Comparison of ENCODE assay signal across 11 mouse cellular contexts in genomic region chr11:49811099-49811541, GRCm38 (mm10). TPM values are rescaled to one million over a fixed set of nuclear protein-coding genes. Genes with fewer than 3 reads are reported as not detected.
DNase-seq lines count a peak whose midpoint lies in the region; ATAC-seq and TF ChIP-seq lines count a peak whose summit lies in the region.
"Had no signal": no experiment of that assay in that cellular context is flagged by ENCODE, and none has a peak within 500 bp of the region (broad histone marks: within the 10 kb centered on the region; RNA-seq: fewer than 3 reads in every experiment).

No protein-coding gene starts in this region.

- peak overlapping the region; percentile 62 for H3K27ac ChIP-seq in gastrocnemius, adult 2 months
- H3K27ac ChIP-seq in neural tube, embryonic 15.5 days (replicated peaks): no peak overlapping the region
- H3K27ac ChIP-seq in forebrain, embryonic 16.5 days (ENCODE audit: low read length): no peak overlapping the region
- H3K27ac ChIP-seq: embryonic facial prominence, embryonic 12.5 days had no signal

- in situ Hi-C loops in Patski (cut with MboI; ENCODE audit: low pct_unique_long_range_greater_than_20kb): no loop called here

- TF ChIP-seq CTCF in gastrocnemius, adult 2 months (IDR thresholded peaks at IDR 0.05): no peak
- TF ChIP-seq CTCF in Patski (IDR thresholded peaks at IDR 0.05): no peak

- CTCF ChIA-PET in Patski (lab: Charles Lee): no interaction called here

- ATAC-seq in Patski: peak; percentile 54
- no peak for ATAC-seq in neural tube, embryonic 15.5 days (ENCODE audit: low FRiP score)
- ATAC-seq in forebrain, embryonic 16.5 days: no peak

- intact Hi-C loops in gastrocnemius, adult 2 months (cut with DNase I): no loop called here

- no peak overlapping the region for H3K9ac ChIP-seq in neural tube, embryonic 15.5 days (replicated peaks)
- no peak overlapping the region for H3K9ac ChIP-seq in forebrain, embryonic 16.5 days (replicated peaks; ENCODE audit: low read depth, low read length)
- H3K9ac ChIP-seq: embryonic facial prominence, embryonic 12.5 days had no signal

- POLR2A ChIA-PET in Patski (lab: Charles Lee): no interaction called here

- peaks cover 25% of the 10 kb centered on the region for H3K4me1 ChIP-seq in megakaryocyte, embryonic 14.5 days
- no peaks in the 10 kb centered on the region for H3K4me1 ChIP-seq in neural tube, embryonic 15.5 days
- no peaks in the 10 kb centered on the region for H3K4me1 ChIP-seq in forebrain, embryonic 16.5 days (replicated peaks; ENCODE audit: control insufficient read depth, insufficient read depth, low read length)
- H3K4me1 ChIP-seq: embryonic facial prominence, embryonic 12.5 days had no signal

- H3K36me3 ChIP-seq in megakaryocyte, embryonic 14.5 days (replicated peaks; ENCODE audit: low read length): no peaks in the 10 kb centered on the region
- H3K36me3 ChIP-seq in neural tube, embryonic 15.5 days: peaks cover 5% of the 10 kb centered on the region; the same call in 1 of the 2 replicates
- no peaks in the 10 kb centered on the region for H3K36me3 ChIP-seq in forebrain, embryonic 16.5 days (ENCODE audit: control insufficient read depth, insufficient read depth)
- H3K36me3 ChIP-seq: G1E had no signal

- no peak overlapping the region for H3K4me2 ChIP-seq in neural tube, embryonic 15.5 days
- H3K4me2 ChIP-seq in forebrain, embryonic 16.5 days (ENCODE audit: low read length): no peak overlapping the region
- H3K4me2 ChIP-seq: embryonic facial prominence, embryonic 12.5 days had no signal

- DNase-seq in gastrocnemius, adult 2 months: peak; percentile 47
- no peak for DNase-seq in gastrocnemius, postnatal 4 days (ENCODE audit: low spot score in 2 of 2)
- no peak for DNase-seq in Patski (ENCODE audit: low read depth, low spot score)
- DNase-seq in heart, adult 9 months (ENCODE audit: low spot score in 2 of 2): peak; percentile 81
- DNase-seq in cerebellum, adult 11-12 months: no peak
- DNase-seq: layer of hippocampus, adult 9-11 months had no signal

- H3K4me3 ChIP-seq in gastrocnemius, adult 2 months: no peak overlapping the region
- peak overlapping the region; percentile 83 for H3K4me3 ChIP-seq in megakaryocyte, embryonic 14.5 days (replicated peaks)
- no peak overlapping the region for H3K4me3 ChIP-seq in neural tube, embryonic 15.5 days (replicated peaks)
- no peak overlapping the region for H3K4me3 ChIP-seq in forebrain, embryonic 16.5 days (replicated peaks; ENCODE audit: low read length)
- H3K4me3 ChIP-seq: embryonic facial prominence, embryonic 12.5 days had no signal

- WGBS in neural tube, embryonic 15.5 days: 89% methylated on average over 8 of the region's 8 CpGs
- 93% methylated on average over 8 of the region's 8 CpGs for WGBS in forebrain, embryonic 16.5 days

- peaks cover 37% of the 10 kb centered on the region for H3K27me3 ChIP-seq in Patski
- peaks cover 23% of the 10 kb centered on the region for H3K27me3 ChIP-seq in megakaryocyte, embryonic 14.5 days (replicated peaks)
- no peaks in the 10 kb centered on the region for H3K27me3 ChIP-seq in neural tube, embryonic 15.5 days (replicated peaks)
- H3K27me3 ChIP-seq in forebrain, embryonic 16.5 days (replicated peaks; ENCODE audit: control insufficient read depth, insufficient read depth, low read length): no peaks in the 10 kb centered on the region
- H3K27me3 ChIP-seq: embryonic facial prominence, embryonic 12.5 days had no signal

- peaks cover 15% of the 10 kb centered on the region; the same call in 1 of the 2 replicates for H3K9me3 ChIP-seq in megakaryocyte, embryonic 14.5 days
- H3K9me3 ChIP-seq in neural tube, embryonic 15.5 days (replicated peaks): no peaks in the 10 kb centered on the region
- H3K9me3 ChIP-seq in forebrain, embryonic 16.5 days (ENCODE audit: control insufficient read depth, low read length): no peaks in the 10 kb centered on the region
- H3K9me3 ChIP-seq: embryonic facial prominence, embryonic 12.5 days; G1E had no signal

RNA-seq across cellular contexts. Expression of gene Gfpt2, which starts 17.1 kb away (rescaled TPM):
- 10 to 100 TPM in 1 of 2 experiments, 1 to 10 TPM in 1; 7.5 to 11.1 TPM for total RNA-seq in gastrocnemius, adult 2 months (2021)
- 10 to 100 TPM; 14.5 to 18.0 TPM for total RNA-seq in gastrocnemius, postnatal 4 days (2021)
- polyA plus RNA-seq in Patski (2021): 0.03 TPM
- not detected in 2 replicates for polyA plus RNA-seq in megakaryocyte, embryonic 14.5 days (2012; ENCODE audit: insufficient read depth, low replicate concordance)
- polyA plus RNA-seq in neural tube, embryonic 15.5 days (2015; fragmentation: Nextera tagmentation; extraction: Ambion mirVana): 5.3 and 6.3 TPM in 2 replicates
- polyA plus RNA-seq in forebrain, embryonic 16.5 days (2015; fragmentation: Nextera tagmentation; extraction: Ambion mirVana): 13.3 and 16.6 TPM in 2 replicates
- polyA plus RNA-seq: G1E had no signal

RNA-seq across cellular contexts. Expression of gene Mapk9, which starts 35.4 kb away (rescaled TPM):
- 10 to 100 TPM; 47.4 to 54.4 TPM for total RNA-seq in gastrocnemius, adult 2 months (2021)
- total RNA-seq in gastrocnemius, postnatal 4 days (2021): 10 to 100 TPM; 44.6 to 50.8 TPM
- 48.5 TPM for polyA plus RNA-seq in Patski (2021)
- 3.2 and 7.6 TPM in 2 replicates for polyA plus RNA-seq in megakaryocyte, embryonic 14.5 days (2012; ENCODE audit: insufficient read depth, low replicate concordance)
- polyA plus RNA-seq in neural tube, embryonic 15.5 days (2015; fragmentation: Nextera tagmentation; extraction: Ambion mirVana): 64.2 and 73.5 TPM in 2 replicates
- polyA plus RNA-seq in forebrain, embryonic 16.5 days (2015; fragmentation: Nextera tagmentation; extraction: Ambion mirVana): 45.7 and 48.5 TPM in 2 replicates

Comparison
In these comparisons a context has a peak if more than half of its experiments do, and no peak if none do; other contexts are left out.
1. DNase-seq: peak in gastrocnemius, adult 2 months (single experiment) and heart, adult 9 months (2 of 2); none in gastrocnemius, postnatal 4 days (0 of 2), Patski (single experiment) and cerebellum, adult 11-12 months (single experiment).